Mouse (Mus musculus) embryonic stem cell, embryonic (primary cell): ENCODE data around the gene Ppm1f.

Source experiments
- CTCF ChIA-PET, 4 experiments: fragments of 300-600 bp in 2 of 4; fragments of 350-600 bp in 2 of 4; sonication (Branson Sonifier 250); formaldehyde crosslinking; loops; one replicate each; lab custom pipeline; 2022; ENCODE audit warnings: inconsistent platforms in 2 of 4; lab: Charles Lee
- POLR2A ChIA-PET, 4 experiments: fragments of 300-600 bp in 2 of 4; fragments of 350-600 bp in 2 of 4; sonication (Branson Sonifier 250); formaldehyde crosslinking; loops; one replicate each; lab custom pipeline; 2022; ENCODE audit warnings: antibody characterized with exemption in 4 of 4, inconsistent platforms in 1 of 4; lab: Charles Lee

The Ppm1f gene

DNA sequence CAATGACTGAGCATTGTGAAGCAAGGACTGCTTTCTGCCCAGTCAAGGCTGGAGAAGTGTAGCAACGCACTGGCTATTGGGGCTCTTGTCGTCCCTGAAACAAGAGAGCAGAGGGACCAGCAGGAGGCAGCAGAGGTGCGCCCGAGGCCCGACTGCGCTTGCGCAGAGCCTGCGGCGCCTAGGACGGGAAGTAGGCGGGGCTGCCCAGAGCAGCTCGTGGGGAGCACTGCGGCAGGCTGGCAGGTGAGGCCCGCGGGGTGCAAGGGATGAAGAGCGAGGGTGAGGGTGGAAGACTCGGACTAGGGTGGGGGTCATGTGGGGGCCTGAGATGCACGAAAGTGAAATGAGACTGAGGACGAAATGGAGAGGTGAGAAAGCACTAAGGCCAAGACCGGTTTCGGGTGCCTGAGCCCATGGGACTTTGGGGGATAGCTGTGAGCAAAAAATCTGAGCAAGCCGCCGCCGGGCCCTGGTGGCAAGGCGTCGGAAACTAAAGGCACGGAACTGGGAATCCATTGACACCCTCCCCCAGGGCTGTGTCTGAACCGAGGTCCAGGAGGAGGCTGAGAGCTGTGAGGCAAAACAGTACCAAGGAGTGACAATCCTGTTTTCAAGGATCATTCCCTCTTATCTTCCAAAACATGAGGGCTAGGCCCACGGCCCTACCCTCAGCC lies at the start of gene Ppm1f:
Gene Ppm1f (plus strand): TSS at position 88 of the 674 bp plus-strand sequence.
- CTCF ChIA-PET, result interaction anchor here (0.5 to 2.8 kb wide), 22 partner anchors 9 to 683 kb away, joined by 3 to 13 read pairs (median 5); no protein-coding TSS in a partner anchor
- POLR2A ChIA-PET, result interaction anchor here (0.7 to 5.8 kb wide), 49 partner anchors 8 to 593 kb away, joined by 3 to 73 read pairs (median 4); partner anchors contain the start of genes Igll1 (in 2 of the 4), Sdf2l1 (in 2 of the 4), Crkl (in 1 of the 4) and Mapk1 (in 1 of the 4)

DNA sequence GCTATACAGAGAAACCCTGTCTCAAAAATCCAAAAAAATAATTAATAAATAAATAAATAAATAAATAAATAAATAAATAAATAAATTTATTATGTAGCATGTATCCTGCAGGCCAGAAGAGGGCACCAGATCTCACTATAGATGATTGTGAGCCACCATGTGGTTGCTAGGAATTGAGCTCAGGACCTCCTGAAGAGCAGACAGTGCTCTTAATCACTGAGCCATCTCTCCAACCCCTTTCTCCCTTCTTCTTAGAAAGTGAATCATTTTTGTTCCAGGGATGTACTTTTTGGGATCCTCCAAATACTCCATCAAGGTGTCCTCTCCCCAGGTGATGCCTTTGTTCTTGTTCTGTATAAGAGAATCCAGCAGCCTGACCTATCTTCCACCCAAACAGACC lies 47.1 kb upstream of the Ppm1f start:
- POLR2A ChIA-PET, result interaction anchor here in 3 of 4 experiments (0.6 to 1.7 kb wide), 9 partner anchors 15 to 133 kb away, joined by 3 to 7 read pairs (median 3); partner anchors contain the start of genes Top3b (in 2 of the 3) and Vpreb1 (in 2 of the 3)

DNA sequence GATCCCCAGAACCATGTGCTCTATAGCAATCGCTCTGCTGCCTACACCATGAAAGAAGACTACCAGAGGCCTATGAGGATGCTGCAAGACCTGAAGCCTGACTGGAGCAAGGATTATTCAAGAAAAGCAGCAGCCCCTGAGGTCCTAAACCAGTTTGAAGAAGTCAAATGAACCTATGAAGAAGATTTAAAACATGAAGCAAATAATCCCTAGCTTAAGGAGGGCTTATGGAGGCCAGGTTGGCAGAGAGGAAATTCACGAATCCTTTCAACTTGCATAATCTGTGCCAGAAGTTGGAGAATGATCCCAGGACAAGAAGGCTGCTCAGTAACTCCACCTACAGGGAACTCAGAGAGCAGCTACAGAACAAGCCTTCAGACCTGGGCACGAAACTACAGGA lies 43.9 kb upstream of the Ppm1f start:
- ChIA-PET POLR2A (interaction anchor here in 2 of 4 experiments (0.7 to 2.1 kb wide), 11 partner anchors 11 to 307 kb away, joined by 3 to 9 read pairs (median 3); partner anchors contain the start of genes Igll1 (in 2 of the 2), Top3b (in 1 of the 2) and Vpreb1 (in 1 of the 2)), CTCF (interaction anchor here in 2 of 4 experiments (1.0 to 2.1 kb wide), 5 partner anchors 14 to 60 kb away, joined by 3 to 6 read pairs (median 4); partner anchors contain the start of gene Ppm1f (in 1 of the 2))

More for the DNA sequence above, 47.1 kb upstream of the Ppm1f start:
- CTCF ChIA-PET, result interaction anchor here (0.6 to 1.5 kb wide), 14 partner anchors 9 to 652 kb away, joined by 3 to 8 read pairs (median 4); partner anchors contain the start of genes Igll1 (in 1 of the 4), Sdf2l1 (in 1 of the 4), Top3b (in 1 of the 4) and Vpreb1 (in 1 of the 4)

DNA sequence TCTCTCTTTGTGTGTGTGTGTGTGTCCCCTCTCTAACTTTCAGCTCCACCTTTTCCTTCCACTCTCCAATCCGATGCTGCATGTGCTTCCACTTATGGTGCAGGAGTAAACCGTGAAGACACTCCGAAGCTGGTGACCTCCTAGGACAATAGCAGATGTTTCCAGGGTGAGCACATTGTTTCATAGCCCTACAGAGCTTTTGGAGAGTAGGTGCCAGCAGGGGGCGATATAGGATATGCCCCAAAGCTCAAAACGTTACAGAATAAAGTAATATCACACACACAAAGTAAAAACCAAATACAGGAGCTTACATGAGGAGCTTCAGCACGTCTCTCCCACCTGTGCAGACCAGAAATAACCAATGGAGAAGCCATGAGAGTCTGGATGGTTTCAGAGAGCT lies 41.4 kb upstream of the Ppm1f start:
- ChIA-PET POLR2A (interaction anchor here (0.6 to 6.5 kb wide), 32 partner anchors 9 to 654 kb away, joined by 3 to 46 read pairs (median 4); partner anchors contain the start of genes Ppm1f (in 3 of the 4), Vpreb1 (in 3 of the 4), Igll1 (in 2 of the 4) and Top3b (in 2 of the 4)), CTCF (interaction anchor here (0.6 to 1.7 kb wide), 55 partner anchors 8 to 509 kb away, joined by 3 to 17 read pairs (median 4); partner anchors contain the start of genes Igll1 (in 3 of the 4), Ppm1f (in 3 of the 4), Ccdc116 (in 1 of the 4) and Fgd4 (in 1 of the 4))

DNA sequence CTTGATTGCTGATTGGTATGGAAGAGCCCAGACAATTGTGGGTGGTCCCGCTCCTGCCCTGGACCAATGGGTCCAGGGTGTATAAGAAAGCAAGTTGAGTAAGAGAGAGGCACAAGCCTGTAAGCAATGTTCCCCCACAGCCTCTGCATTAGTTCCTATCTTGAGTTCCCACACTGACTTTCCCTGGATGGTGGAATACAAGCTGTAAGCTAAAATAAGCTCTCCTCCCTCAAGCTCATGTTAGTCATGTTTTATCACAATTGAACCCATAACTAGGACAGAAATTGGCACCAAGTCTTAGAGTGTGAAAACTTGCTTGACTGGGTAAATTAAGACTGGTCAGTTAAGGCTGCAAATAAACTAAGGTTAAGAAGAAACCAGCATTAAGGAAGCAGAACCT lies 40.7 kb upstream of the Ppm1f start:
- CTCF ChIA-PET, result interaction anchor here (0.6 to 1.7 kb wide), 35 partner anchors 8 to 415 kb away, joined by 3 to 17 read pairs (median 4); partner anchors contain the start of genes Igll1 (in 3 of the 4), Ppm1f (in 3 of the 4) and Fgd4 (in 1 of the 4)
- POLR2A ChIA-PET, result interaction anchor here (0.6 to 6.5 kb wide), 24 partner anchors 8 to 497 kb away, joined by 3 to 46 read pairs (median 7); partner anchors contain the start of genes Vpreb1 (in 3 of the 4), Igll1 (in 2 of the 4), Ppm1f (in 2 of the 4) and Top3b (in 2 of the 4)

DNA sequence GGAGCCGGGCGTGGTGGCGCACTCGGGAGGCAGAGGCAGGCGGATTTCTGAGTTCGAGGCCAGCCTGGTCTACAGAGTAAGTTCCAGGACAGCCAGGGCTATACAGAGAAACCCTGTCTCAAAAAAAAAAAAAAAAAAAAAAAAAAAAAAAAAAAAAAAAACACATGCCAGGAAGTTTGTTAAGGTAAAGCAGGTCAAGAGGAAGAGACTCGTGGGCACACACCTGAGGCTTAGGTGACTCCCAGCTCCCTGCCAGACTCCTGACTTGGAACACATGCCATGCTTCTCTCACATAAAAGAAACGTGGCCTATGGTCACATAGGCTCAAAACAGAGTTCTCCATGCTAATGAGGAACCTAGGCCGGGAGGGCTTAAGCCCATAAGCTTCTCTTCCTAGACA lies 40.2 kb upstream of the Ppm1f start:
- ChIA-PET CTCF (interaction anchor here (0.6 to 1.7 kb wide), 9 partner anchors 8 to 576 kb away, joined by 3 to 17 read pairs (median 7); partner anchors contain the start of gene Igll1 (in 1 of the 4)), POLR2A (interaction anchor here in 3 of 4 experiments (0.7 to 6.5 kb wide), 16 partner anchors 8 to 452 kb away, joined by 3 to 46 read pairs (median 12); partner anchors contain the start of genes Ppm1f (in 2 of the 3), Top3b (in 2 of the 3), Vpreb1 (in 2 of the 3) and Igll1 (in 1 of the 3))

DNA sequence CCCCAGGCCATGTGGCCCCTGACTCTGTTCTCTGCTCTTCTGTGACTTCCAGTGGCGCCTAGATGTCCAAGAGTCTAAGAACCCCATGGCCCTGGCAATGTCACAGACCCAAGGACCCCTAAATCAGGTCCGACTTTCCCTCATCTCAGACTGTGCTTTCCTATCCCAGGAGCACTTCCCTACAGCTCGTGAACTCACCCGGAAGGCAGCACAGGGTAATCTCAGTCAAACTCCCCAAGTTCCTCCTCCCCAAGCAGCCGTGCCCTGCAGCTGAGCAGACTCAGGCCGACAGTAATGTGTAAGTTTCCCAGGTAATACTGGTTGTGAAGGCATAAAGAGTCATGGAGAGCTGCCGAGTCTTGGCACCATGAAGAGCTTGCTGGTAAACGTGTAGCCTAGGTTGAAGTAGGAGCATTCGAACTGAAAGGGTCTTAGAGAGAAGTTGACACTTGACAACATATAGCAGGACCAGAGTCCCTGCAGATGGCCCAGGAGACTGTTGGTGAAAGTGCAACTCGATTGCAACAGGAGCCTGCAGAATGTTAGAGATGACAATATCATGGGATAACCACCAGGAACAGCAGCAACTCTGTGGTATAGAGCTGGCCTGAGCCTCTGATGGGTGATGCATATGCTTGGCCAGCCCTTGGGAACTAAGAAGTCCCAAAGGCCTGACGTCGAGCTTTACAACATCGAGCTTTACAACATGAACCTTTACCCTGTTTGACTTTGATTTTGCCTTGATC lies 39.4 kb upstream of the Ppm1f start:
- ChIA-PET CTCF (interaction anchor here in 3 of 4 experiments (0.6 to 1.7 kb wide), 6 partner anchors 8 to 575 kb away, joined by 3 to 11 read pairs (median 7); no protein-coding TSS in a partner anchor), POLR2A (interaction anchor here in 3 of 4 experiments (0.7 to 6.5 kb wide), 19 partner anchors 10 to 451 kb away, joined by 3 to 46 read pairs (median 4); partner anchors contain the start of genes Ppm1f (in 2 of the 3), Top3b (in 2 of the 3) and Vpreb1 (in 2 of the 3))

DNA sequence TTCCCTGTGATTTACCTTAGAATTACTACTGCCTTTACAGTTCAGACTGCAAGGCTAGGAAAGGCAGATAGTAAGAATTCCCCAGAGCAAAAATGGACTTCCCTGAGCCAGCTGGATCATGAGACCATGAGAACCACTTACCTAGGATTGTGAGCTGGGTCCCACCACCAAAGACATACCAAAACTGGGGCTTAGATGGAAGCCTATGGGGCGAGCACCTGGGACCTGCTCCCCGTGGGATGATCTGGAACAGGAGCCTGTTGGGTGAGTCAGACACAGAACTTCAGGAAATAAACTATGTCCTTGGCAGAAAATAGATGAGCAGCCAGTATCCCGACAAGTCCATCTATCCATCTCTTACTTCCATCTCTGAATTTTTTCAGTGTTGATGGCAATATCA lies 34.0 kb upstream of the Ppm1f start:
- ChIA-PET CTCF (no interaction called here), POLR2A (no interaction called here)

DNA sequence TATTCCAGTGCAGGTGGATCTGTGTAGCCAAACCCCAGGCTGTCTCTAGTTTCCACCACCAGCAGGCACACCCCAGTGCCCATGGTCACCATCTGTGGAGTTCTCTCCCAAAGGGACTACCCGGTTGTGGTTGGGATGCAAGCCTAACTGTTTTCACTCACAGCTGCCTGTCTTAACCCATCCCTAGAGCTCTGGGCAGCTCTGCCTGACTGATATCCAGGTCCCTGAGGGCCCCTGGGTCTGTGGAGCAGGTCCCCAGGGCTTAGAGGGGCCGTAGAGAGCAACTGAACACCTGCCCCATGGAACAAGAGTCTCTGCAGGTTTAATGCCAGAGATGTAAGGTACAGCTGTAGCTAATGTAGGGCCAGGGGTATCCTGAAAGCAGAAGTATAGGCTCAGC lies 32.3 kb upstream of the Ppm1f start, which contains the start of gene Igll1:
Gene Igll1 (minus strand): TSS at position 8 of the 400 bp plus-strand sequence.
- ChIA-PET CTCF (interaction anchor here (0.5 to 2.2 kb wide), 10 partner anchors 8 to 1154 kb away, joined by 3 to 17 read pairs (median 4); no protein-coding TSS in a partner anchor), POLR2A (interaction anchor here in 3 of 4 experiments (0.5 to 2.9 kb wide), 21 partner anchors 9 to 687 kb away, joined by 3 to 16 read pairs (median 3); partner anchors contain the start of genes Ppm1f (in 2 of the 3), 2610318N02Rik (in 1 of the 3) and Dnm1l (in 1 of the 3))

DNA sequence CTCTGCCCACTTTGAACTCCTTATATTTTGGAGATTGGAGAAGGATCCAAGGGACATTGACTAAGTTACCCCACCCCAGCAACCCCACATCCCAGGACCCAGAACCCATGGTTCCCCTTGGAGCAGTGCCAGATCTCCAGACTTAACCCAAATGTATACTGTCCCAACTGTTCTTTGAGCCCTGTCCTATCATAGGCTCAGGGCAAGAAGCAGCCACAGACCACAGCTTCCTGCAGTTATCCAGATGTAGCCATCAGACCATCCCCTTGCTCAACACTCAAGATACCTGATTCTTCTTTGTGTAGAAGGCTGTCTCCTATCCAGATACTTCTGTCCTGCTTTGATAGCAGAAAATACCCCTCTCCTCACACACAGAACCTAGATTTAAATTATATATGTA lies 31.1 kb upstream of the Ppm1f start:
- ChIA-PET CTCF (interaction anchor here in 2 of 4 experiments (1.4 to 2.2 kb wide), 2 partner anchors 10 kb away, joined by 4 to 17 read pairs; no protein-coding TSS in a partner anchor), POLR2A (interaction anchor here in 2 of 4 experiments (0.6 to 2.9 kb wide), 11 partner anchors 7 to 31 kb away, joined by 3 to 16 read pairs (median 3); partner anchors contain the start of gene Ppm1f (in 1 of the 2))

DNA sequence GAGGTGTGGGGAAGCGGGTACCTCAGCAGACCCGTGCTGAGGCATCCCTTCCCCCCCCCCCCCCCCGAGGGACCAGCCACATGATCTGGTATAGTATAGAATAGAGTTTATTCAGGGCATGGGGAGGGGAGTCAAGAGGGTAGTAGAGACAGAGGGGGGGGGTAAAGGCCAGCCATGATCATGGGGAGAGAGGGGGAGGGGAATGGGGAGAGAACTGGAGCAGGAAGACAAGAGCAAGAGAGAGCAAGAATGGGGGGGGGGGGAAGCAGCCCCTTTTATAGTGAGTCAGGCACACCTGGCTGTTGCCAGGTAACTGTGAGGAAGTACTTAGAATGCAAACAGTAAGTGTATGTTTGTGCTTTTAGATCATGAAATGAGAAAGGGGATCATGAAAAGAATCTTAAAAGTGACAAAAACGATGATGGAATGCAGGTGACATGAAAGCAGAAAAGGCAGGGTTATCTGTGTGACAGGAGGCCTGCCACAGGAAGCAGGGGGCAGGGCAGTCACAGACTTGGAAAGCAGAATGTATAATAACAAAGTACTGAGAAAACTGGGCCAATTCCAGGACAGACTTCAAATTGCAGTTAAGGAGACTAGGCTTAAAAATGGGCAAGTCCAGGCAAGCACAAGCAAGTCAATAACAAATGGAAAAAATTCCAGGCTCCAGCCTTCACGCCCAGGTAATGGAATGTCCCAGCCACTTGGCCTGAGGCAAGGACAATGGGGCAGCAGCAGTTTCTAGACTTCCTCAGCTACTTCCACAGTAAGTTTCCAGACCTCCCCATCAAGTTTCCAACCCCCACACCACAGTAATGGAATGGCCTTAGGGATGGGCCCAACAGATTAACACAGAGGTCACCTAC lies 30.3 kb upstream of the Ppm1f start:
- ChIA-PET POLR2A (interaction anchor here (0.6 to 3.0 kb wide), 22 partner anchors 9 to 849 kb away, joined by 3 to 46 read pairs (median 4); partner anchors contain the start of genes Ppm1f (in 2 of the 4), Mapk1 (in 1 of the 4) and Sdf2l1 (in 1 of the 4)), CTCF (interaction anchor here in 2 of 4 experiments (0.8 to 1.8 kb wide), 4 partner anchors 11 to 16 kb away, joined by 3 to 10 read pairs (median 6); no protein-coding TSS in a partner anchor)

DNA sequence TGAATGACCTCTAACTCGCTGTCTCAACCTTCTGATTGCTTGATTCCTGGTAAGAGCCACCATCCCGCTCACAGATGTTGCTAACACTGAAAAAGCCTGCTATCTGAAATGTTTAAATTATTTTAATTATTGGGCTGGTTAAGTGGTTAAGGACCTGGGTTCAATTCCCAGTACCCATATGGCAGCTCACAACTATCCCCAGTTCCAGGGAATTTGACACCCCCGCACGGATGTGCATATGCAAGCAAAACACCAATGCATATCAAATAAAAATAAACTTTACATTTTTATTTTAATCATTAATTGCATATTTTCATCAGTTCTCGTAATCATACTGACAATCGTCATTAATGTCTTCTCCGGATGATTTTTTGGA lies 26.0 kb upstream of the Ppm1f start:
- CTCF ChIA-PET, result interaction anchor here in 2 of 4 experiments (0.7 to 1.0 kb wide), 3 partner anchors 11 to 21 kb away, joined by 3 to 4 read pairs (median 3); no protein-coding TSS in a partner anchor

DNA sequence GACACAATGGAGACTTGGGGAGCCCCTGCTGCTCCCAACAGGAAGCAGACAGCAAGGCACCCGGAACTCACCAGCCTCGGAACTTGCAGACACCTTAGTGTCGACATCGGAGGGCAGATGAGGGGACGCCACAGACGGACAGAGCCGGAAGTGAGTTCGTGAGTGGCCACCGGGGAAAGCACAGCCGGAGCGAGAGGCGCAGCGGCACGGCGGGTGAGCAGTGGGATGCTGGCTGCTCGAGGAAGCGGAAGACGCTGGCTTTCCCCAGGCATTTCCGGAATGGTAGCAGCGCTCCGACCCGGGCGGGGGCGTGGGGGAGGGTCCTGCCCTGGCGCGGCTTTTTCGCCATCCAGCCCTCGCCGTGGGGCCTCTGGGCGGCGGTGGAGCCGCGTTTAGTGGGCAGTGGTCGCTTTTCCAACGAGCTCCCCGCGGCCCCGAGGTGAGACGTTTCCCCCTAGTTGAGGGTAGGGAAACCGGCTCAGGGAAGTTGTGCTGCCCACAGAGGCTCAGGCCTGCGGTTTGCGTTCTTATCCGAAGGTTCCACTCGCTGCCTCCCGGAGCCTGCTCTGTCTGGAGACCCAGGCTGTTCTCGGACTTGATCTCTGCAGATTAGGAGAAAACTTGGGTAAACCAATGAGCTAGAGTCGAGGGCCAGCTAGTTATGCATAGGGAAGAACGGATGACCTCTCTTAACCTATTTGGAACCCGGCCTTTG lies 25.5 kb upstream of the Ppm1f start, which contains the start of the genes Top3b and Vpreb1:
Gene Top3b (plus strand): TSS at position 120 of the 715 bp plus-strand sequence.
Gene Vpreb1 (minus strand): TSS at position 227 of the 715 bp plus-strand sequence.
- POLR2A ChIA-PET, result interaction anchor here in 3 of 4 experiments (0.6 to 3.5 kb wide), 26 partner anchors 9 to 646 kb away, joined by 3 to 34 read pairs (median 4); partner anchors contain the start of genes Hic2 (in 1 of the 3) and Ppm1f (in 1 of the 3)
- CTCF ChIA-PET, result interaction anchor here in 3 of 4 experiments (0.7 to 2.3 kb wide), 5 partner anchors 12 to 22 kb away, joined by 3 to 9 read pairs (median 4); no protein-coding TSS in a partner anchor

More for the DNA sequence above, 26.0 kb upstream of the Ppm1f start:
- POLR2A ChIA-PET, result interaction anchor here in 2 of 4 experiments (0.6 to 3.5 kb wide), 16 partner anchors 9 to 363 kb away, joined by 3 to 34 read pairs (median 4); partner anchors contain the start of genes Hic2 (in 1 of the 2) and Ppm1f (in 1 of the 2)

DNA sequence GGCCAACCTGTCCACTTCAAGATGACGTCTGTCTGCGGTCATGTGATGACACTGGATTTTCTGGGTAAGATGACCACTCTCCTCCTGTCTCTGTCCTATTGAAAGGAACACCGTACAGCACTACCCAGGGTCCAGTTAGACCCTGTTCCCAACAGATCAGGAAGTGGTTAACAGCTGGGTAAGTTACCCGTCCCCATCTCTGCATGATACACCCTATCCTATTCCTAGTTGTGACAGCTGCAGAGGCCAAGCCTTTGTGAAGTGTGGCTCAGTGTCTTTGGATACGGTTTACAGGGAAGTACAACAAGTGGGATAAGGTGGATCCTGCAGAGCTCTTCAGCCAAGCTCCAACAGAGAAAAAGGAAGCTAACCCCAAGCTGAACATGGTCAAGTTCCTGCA lies 17.2 kb upstream of the Ppm1f start:
- ChIA-PET POLR2A (interaction anchor here in 3 of 4 experiments (0.7 to 1.9 kb wide), 5 partner anchors 8 to 29 kb away, joined by 3 to 7 read pairs (median 4); partner anchors contain the start of genes Top3b (in 1 of the 3) and Vpreb1 (in 1 of the 3)), CTCF (interaction anchor here in 3 of 4 experiments (1.0 to 1.5 kb wide), 3 partner anchors 17 to 27 kb away, joined by 3 to 5 read pairs (median 3); partner anchors contain the start of gene Ppm1f (in 1 of the 3))
